Mouse (Mus musculus): ENCODE measurements at regions not wholly inside any gene's neighbourhood (a gene's known extent, or its start where the extent isn't known, plus 50 kb on each side); places are given as distances from the start of the nearest gene placed in this dataset.
"Not testable (repeated sequence)": the region's sequence is repeated elsewhere in the genome, so short reads cannot be mapped to it uniquely, and the experiment has no call there.

DNA sequence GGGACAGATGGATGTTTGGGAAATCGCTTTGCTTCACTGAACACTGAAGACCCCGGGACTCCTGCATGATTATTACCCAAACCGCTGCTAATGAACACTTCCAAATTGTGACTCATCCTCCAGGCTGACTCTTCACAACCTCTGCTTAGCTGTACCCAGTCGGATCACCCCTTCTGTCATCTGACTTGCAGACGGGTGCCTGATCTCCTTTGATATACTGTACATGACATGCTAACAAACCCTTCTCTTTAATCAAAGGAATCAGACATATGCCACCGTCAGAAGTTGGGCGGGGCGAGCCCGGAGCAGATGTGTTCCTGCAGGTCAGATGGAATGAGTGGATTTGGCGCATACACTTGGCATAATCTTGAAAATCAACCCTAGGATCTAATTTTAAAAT lies 89.2 kb upstream of the Sh3gl3 start:
- no peaks in the 10 kb centered on the region for H3K9me3 ChIP-seq (ENCODE audit: control insufficient read depth, low read length)
- no peaks in the 10 kb centered on the region for H3K36me3 ChIP-seq (ENCODE audit: control insufficient read depth, insufficient read depth, low read length)
- H3K9ac ChIP-seq (ENCODE audit: low read length): no peak overlapping the region
- 66% methylated on average over 10 of the region's 10 CpGs for WGBS
- no peak overlapping the region for H3K4me3 ChIP-seq (ENCODE audit: low read length)
- no peak overlapping the region for H3K4me2 ChIP-seq (ENCODE audit: low read depth, low read length)
- no peaks in the 10 kb centered on the region for H3K4me1 ChIP-seq (replicated peaks; ENCODE audit: control insufficient read depth, insufficient read depth, low read length)
- no peaks in the 10 kb centered on the region for H3K27me3 ChIP-seq (ENCODE audit: control insufficient read depth, insufficient read depth, low read depth, low read length)
- ATAC-seq (ENCODE audit: low read depth): no peak
- no peak overlapping the region for H3K27ac ChIP-seq (ENCODE audit: low read length)

DNA sequence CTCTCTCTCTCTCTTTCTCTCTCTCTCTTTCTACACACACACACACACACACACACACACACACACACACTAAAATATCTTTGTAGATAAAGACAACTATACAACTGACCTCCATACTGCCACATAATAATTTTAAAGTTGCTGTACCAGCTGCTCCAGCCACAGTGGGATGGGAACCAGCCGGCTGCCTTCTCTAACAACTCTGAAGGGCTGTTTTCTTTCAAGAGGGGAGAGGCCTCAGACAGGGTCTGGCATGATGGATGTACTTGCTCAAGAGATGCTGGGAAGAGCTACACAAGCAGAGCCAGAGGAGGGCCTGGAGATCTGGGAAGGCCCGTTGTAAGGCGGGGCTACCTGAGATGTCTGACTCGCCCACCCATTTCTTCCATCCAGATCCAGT lies 88.4 kb upstream of the Sh3gl3 start:
- Histone ChIP-seq H3K9ac (ENCODE audit: low read length) (no peak overlapping the region), H3K27me3 (ENCODE audit: control insufficient read depth, insufficient read depth, low read depth, low read length) (no peaks in the 10 kb centered on the region), H3K9me3 (ENCODE audit: control insufficient read depth, low read length) (no peaks in the 10 kb centered on the region), H3K4me2 (ENCODE audit: low read depth, low read length) (no peak overlapping the region), H3K4me3 (ENCODE audit: low read length) (no peak overlapping the region), H3K27ac (ENCODE audit: low read length) (no peak overlapping the region), H3K36me3 (ENCODE audit: control insufficient read depth, insufficient read depth, low read length) (no peaks in the 10 kb centered on the region), H3K4me1 (replicated peaks; ENCODE audit: control insufficient read depth, insufficient read depth, low read length) (no peaks in the 10 kb centered on the region)
- ATAC-seq (ENCODE audit: low read depth): peak; percentile 71
- 58% methylated on average over 4 of the region's 4 CpGs for WGBS

DNA sequence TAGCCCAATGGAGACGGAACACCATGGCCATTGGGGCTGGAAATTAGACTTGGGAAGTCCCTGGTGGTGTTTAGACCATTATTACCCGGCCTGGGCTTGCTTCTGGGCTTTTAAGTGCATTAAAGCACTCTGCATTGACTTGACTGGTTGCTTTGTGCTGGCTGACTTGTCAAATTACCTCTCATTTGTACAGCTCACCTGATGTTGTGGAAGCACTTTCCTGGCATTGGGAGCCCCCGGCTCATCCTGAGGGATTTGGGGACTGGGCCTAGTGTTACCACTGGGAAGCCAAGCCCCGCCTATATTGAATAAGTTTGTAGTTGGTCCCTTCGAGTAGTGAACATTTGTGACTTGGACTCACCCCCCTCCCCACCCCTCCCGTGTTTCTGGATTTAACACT lies 75.5 kb upstream of the Sh3gl3 start:
- ATAC-seq (ENCODE audit: low read depth): no peak
- no peaks in the 10 kb centered on the region for H3K27me3 ChIP-seq (ENCODE audit: control insufficient read depth, insufficient read depth, low read depth, low read length)

DNA sequence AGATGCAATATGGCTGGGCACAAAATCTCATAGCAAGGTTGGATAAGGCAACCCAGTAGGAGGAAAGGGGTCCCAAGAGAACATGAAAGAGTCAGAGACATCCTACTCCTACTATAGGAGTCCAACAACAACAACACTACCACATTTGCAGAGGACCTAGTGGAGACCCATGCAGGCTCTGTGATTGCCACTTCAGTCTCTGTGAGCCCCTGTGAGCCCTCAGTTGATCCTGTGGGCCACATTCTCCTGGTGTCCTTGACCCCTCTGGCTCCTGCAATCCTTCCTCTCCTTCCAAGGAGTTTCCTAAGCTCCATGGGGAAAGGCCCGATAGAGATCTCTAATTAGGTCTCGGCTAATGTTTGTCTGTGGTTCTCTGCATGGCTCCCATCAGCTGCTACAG lies 72.3 kb upstream of the Sh3gl3 start:
- H3K9ac ChIP-seq (ENCODE audit: low read length): no peak overlapping the region
- no peak overlapping the region for H3K27ac ChIP-seq (ENCODE audit: low read length)
- no peaks in the 10 kb centered on the region for H3K4me1 ChIP-seq (replicated peaks; ENCODE audit: control insufficient read depth, insufficient read depth, low read length)
- H3K36me3 ChIP-seq (ENCODE audit: control insufficient read depth, insufficient read depth, low read length): no peaks in the 10 kb centered on the region
- H3K4me3 ChIP-seq (ENCODE audit: low read length): no peak overlapping the region
- H3K27me3 ChIP-seq (ENCODE audit: control insufficient read depth, insufficient read depth, low read depth, low read length): no peaks in the 10 kb centered on the region
- no peaks in the 10 kb centered on the region for H3K9me3 ChIP-seq (ENCODE audit: control insufficient read depth, low read length)
- no peak for ATAC-seq (ENCODE audit: low read depth)
- WGBS: 90% methylated on average over 2 of the region's 2 CpGs
- H3K4me2 ChIP-seq (ENCODE audit: low read depth, low read length): no peak overlapping the region

More for the DNA sequence above, 75.5 kb upstream of the Sh3gl3 start:
- Histone ChIP-seq H3K4me1 (replicated peaks; ENCODE audit: control insufficient read depth, insufficient read depth, low read length) (no peaks in the 10 kb centered on the region), H3K4me2 (ENCODE audit: low read depth, low read length) (no peak overlapping the region), H3K36me3 (ENCODE audit: control insufficient read depth, insufficient read depth, low read length) (no peaks in the 10 kb centered on the region), H3K4me3 (ENCODE audit: low read length) (no peak overlapping the region), H3K9ac (ENCODE audit: low read length) (no peak overlapping the region), H3K27ac (ENCODE audit: low read length) (no peak overlapping the region), H3K9me3 (ENCODE audit: control insufficient read depth, low read length) (no peaks in the 10 kb centered on the region)
- 72% methylated on average over 6 of the region's 6 CpGs for WGBS

DNA sequence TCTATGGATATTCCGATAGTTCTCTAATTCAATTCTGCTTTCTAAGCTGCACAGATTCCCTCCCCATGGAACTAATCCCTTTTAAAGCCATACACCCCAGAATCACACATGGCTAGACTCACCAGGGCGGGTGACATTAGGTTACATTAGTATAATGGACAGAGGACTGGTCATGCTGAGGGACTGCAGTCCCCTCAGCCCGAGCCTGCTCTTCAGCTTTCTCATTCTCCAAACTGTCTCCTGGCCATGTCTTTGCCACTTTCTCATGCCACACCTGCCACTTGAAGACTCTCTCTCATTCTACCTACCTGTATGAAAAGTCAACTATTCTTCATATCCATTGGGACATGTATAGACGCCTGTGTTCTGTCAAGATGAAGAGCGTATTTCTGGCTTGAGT lies 68.0 kb upstream of the Sh3gl3 start:
- H3K27me3 ChIP-seq (ENCODE audit: control insufficient read depth, insufficient read depth, low read depth, low read length): no peaks in the 10 kb centered on the region
- H3K4me2 ChIP-seq (ENCODE audit: low read depth, low read length): no peak overlapping the region
- H3K9me3 ChIP-seq (ENCODE audit: control insufficient read depth, low read length): no peaks in the 10 kb centered on the region
- ATAC-seq (ENCODE audit: low read depth): no peak
- H3K36me3 ChIP-seq (ENCODE audit: control insufficient read depth, insufficient read depth, low read length): no peaks in the 10 kb centered on the region
- H3K9ac ChIP-seq (ENCODE audit: low read length): no peak overlapping the region
- H3K4me1 ChIP-seq (replicated peaks; ENCODE audit: control insufficient read depth, insufficient read depth, low read length): no peaks in the 10 kb centered on the region
- no peak overlapping the region for H3K4me3 ChIP-seq (ENCODE audit: low read length)
- 79% methylated on average over 5 of the region's 5 CpGs for WGBS
- H3K27ac ChIP-seq (ENCODE audit: low read length): no peak overlapping the region

DNA sequence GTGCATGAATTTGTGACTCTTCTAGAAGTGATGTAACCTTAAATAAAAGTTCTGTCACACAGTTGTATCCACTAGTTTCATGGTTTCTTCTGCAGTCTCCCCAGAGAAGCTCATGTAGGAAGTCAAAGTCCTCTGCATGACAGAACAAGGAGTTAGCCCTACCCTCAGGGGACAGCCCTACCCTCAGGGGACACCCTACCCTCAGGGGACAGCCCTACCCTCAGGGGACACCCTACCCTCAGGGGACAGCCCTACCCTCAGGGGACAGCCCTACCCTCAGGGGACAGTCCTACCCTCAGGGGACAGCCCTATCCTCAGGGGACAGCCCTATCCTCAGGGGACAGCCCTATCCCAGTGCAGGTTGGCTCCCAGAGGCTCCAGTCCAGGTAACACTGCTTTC lies 64.5 kb upstream of the Sh3gl3 start:
- H3K4me1 ChIP-seq (replicated peaks; ENCODE audit: control insufficient read depth, insufficient read depth, low read length); H3K27ac ChIP-seq (ENCODE audit: low read length); H3K27me3 ChIP-seq (ENCODE audit: control insufficient read depth, insufficient read depth, low read depth, low read length); H3K9me3 ChIP-seq (ENCODE audit: control insufficient read depth, low read length); ATAC-seq (ENCODE audit: low read depth); H3K4me2 ChIP-seq (ENCODE audit: low read depth, low read length); H3K4me3 ChIP-seq (ENCODE audit: low read length); H3K9ac ChIP-seq (ENCODE audit: low read length); H3K36me3 ChIP-seq (ENCODE audit: control insufficient read depth, insufficient read depth, low read length): not testable (repeated sequence)

DNA sequence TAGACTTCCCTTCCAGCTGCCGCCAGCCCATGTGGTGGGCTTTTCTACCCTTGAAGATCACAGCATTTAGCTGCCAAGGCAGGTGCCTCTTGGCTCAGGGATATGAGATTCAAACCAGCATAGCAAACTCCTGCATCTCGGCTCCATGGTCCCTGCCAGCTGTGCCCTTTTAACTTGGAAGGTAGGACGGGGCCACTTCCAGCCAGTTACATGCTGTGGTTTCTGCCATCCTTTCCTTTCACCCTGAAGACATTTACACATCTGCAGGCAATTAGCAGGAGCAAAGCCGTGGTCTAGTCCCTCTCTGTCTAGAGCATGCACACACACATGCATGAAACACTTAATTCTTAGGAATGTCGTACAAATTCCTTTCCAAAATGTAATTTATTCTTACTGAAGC lies 64.1 kb upstream of the Sh3gl3 start:
- Histone ChIP-seq H3K27ac (ENCODE audit: low read length) (no peak overlapping the region), H3K9me3 (ENCODE audit: control insufficient read depth, low read length) (no peaks in the 10 kb centered on the region), H3K4me3 (ENCODE audit: low read length) (no peak overlapping the region), H3K36me3 (ENCODE audit: control insufficient read depth, insufficient read depth, low read length) (no peaks in the 10 kb centered on the region), H3K4me1 (replicated peaks; ENCODE audit: control insufficient read depth, insufficient read depth, low read length) (no peaks in the 10 kb centered on the region), H3K9ac (ENCODE audit: low read length) (no peak overlapping the region), H3K27me3 (ENCODE audit: control insufficient read depth, insufficient read depth, low read depth, low read length) (no peaks in the 10 kb centered on the region), H3K4me2 (ENCODE audit: low read depth, low read length) (no peak overlapping the region)
- no peak for ATAC-seq (ENCODE audit: low read depth)
- WGBS: 40% methylated on average over 5 of the region's 5 CpGs

DNA sequence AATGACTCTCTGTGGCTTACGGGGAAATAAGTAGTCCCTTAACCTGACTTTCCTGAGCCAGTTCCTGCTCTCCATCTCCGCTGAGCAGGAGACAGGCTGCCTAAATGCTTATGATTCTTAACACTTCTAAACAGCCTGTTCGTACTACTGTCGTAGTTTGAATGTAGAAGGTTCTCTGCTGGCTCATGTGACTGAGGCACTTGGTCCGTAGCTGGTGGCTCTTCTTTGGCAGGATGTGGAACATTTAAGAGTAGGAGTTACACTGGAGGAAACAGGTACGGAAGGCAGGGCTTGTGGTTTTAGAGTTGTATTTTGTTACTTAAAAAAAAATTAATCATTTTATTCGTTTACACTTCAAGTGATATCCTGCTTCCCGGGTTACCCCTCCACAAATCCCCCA lies 63.7 kb upstream of the Sh3gl3 start:
- Histone ChIP-seq H3K9ac (ENCODE audit: low read length) (no peak overlapping the region), H3K27ac (ENCODE audit: low read length) (no peak overlapping the region), H3K9me3 (ENCODE audit: control insufficient read depth, low read length) (no peaks in the 10 kb centered on the region), H3K27me3 (ENCODE audit: control insufficient read depth, insufficient read depth, low read depth, low read length) (no peaks in the 10 kb centered on the region), H3K4me1 (replicated peaks; ENCODE audit: control insufficient read depth, insufficient read depth, low read length) (no peaks in the 10 kb centered on the region), H3K4me2 (ENCODE audit: low read depth, low read length) (no peak overlapping the region), H3K4me3 (ENCODE audit: low read length) (no peak overlapping the region), H3K36me3 (ENCODE audit: control insufficient read depth, insufficient read depth, low read length) (no peaks in the 10 kb centered on the region)
- WGBS: 53% methylated on average over 8 of the region's 8 CpGs
- ATAC-seq (ENCODE audit: low read depth): no peak

DNA sequence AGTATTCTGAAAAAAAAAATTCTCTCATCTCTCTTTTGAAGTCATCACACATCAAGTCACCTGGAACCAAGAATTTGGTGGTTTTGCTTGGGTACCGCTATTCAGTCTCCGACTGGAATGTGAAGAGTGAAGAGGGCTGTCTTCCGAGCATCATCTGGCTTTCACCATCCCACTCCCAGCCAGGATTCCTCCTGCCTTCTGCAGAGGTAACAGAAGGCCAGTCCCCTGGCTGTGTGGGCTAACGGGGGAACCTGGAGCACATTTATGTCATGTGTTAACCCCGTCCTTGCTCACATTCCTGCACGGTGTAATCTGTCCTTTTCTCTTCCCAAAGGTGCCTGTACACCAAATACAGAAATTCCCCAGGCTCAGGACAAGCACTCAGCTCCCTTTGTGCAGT lies 61.6 kb upstream of the Sh3gl3 start:
- Histone ChIP-seq H3K9me3 (ENCODE audit: control insufficient read depth, low read length) (no peaks in the 10 kb centered on the region), H3K36me3 (ENCODE audit: control insufficient read depth, insufficient read depth, low read length) (no peaks in the 10 kb centered on the region), H3K4me2 (ENCODE audit: low read depth, low read length) (no peak overlapping the region), H3K27ac (ENCODE audit: low read length) (no peak overlapping the region), H3K4me1 (replicated peaks; ENCODE audit: control insufficient read depth, insufficient read depth, low read length) (no peaks in the 10 kb centered on the region), H3K9ac (ENCODE audit: low read length) (no peak overlapping the region), H3K27me3 (ENCODE audit: control insufficient read depth, insufficient read depth, low read depth, low read length) (no peaks in the 10 kb centered on the region), H3K4me3 (ENCODE audit: low read length) (no peak overlapping the region)
- ATAC-seq (ENCODE audit: low read depth): no peak
- WGBS: 37% methylated on average over 6 of the region's 6 CpGs

DNA sequence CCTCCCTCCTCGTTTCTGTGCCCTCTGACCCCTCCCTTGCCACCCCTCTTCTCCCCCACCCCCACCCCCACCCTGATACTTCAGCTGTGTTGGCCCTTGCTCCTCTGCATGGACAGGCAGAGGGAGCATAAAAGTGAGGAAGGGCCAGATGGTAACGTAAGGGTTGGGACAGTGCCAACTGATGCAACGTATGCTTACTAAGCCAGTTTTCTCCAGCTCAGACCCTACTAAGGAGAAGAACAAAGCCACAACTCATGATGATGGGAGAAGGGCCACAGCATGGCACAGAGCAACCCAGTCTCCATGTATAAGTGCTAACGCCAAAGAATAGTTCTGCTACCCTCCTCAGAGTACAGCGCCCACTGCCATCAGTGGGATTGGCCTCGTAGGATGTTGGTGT lies 58.0 kb upstream of the Sh3gl3 start:
- Histone ChIP-seq H3K27ac (ENCODE audit: low read length) (no peak overlapping the region), H3K9ac (ENCODE audit: low read length) (no peak overlapping the region), H3K4me2 (ENCODE audit: low read depth, low read length) (no peak overlapping the region), H3K4me3 (ENCODE audit: low read length) (no peak overlapping the region), H3K36me3 (ENCODE audit: control insufficient read depth, insufficient read depth, low read length) (no peaks in the 10 kb centered on the region), H3K27me3 (ENCODE audit: control insufficient read depth, insufficient read depth, low read depth, low read length) (no peaks in the 10 kb centered on the region), H3K9me3 (ENCODE audit: control insufficient read depth, low read length) (no peaks in the 10 kb centered on the region), H3K4me1 (replicated peaks; ENCODE audit: control insufficient read depth, insufficient read depth, low read length) (no peaks in the 10 kb centered on the region)
- ATAC-seq (ENCODE audit: low read depth): no peak
- 65% methylated on average over 6 of the region's 6 CpGs for WGBS
